Comparison of ENCODE assay signal across 8 mouse cellular contexts in genomic region chr10:18055696-18056390, GRCm38 (mm10). TPM values are rescaled to one million over a fixed set of nuclear protein-coding genes. Genes with fewer than 3 reads are reported as not detected.
DNase-seq lines count a peak whose midpoint lies in the region; ATAC-seq lines count a peak whose summit lies in the region.

TSS of gene Reps1 (plus strand) at chr10:18055861.

- ATAC-seq in kidney, embryonic 16.5 days (ENCODE audit: low FRiP score, low TSS enrichment), result peak; percentile 81
- peak; percentile 76 for ATAC-seq in embryonic facial prominence, embryonic 12.5 days (ENCODE audit: insufficient number of reproducible peaks, insufficient read depth, low FRiP score, low TSS enrichment)
- peak; percentile 78 for ATAC-seq in stomach, embryonic 14.5 days (ENCODE audit: insufficient number of reproducible peaks, insufficient read depth, low FRiP score, low read depth)

- DNase-seq in kidney, postnatal 36 days, result no peak
- DNase-seq in adrenal gland, adult 18-20 months (ENCODE audit: low spot score in 2 of 2), result peak; percentile 38 to 47
- DNase-seq in heart, embryonic 10.5 days (ENCODE audit: low spot score), result peak; percentile 83
- peak; percentile 51 to 66 for DNase-seq in layer of hippocampus, postnatal 10 days (ENCODE audit: low spot score in 2 of 2)

- 0% methylated on average over 64 of the region's 90 CpGs for WGBS in kidney, embryonic 16.5 days
- WGBS in embryonic facial prominence, embryonic 12.5 days, result under 1% methylated on average over 77 of the region's 90 CpGs
- WGBS in heart, embryonic 10.5 days, result under 1% methylated on average over 81 of the region's 90 CpGs
- WGBS in stomach, embryonic 14.5 days, result under 1% methylated on average over 66 of the region's 90 CpGs

- H3K9me3 ChIP-seq in kidney, embryonic 16.5 days (ENCODE audit: low read length), result no peaks in the 10 kb centered on the region
- H3K9me3 ChIP-seq in embryonic facial prominence, embryonic 12.5 days, result no peaks in the 10 kb centered on the region
- H3K9me3 ChIP-seq in heart, embryonic 10.5 days, result no peaks in the 10 kb centered on the region
- H3K9me3 ChIP-seq in megakaryocyte, embryonic 14.5 days, result no peaks in the 10 kb centered on the region
- H3K9me3 ChIP-seq in stomach, embryonic 14.5 days (ENCODE audit: control insufficient read depth, low read depth, low read length), result no peaks in the 10 kb centered on the region

- H3K27me3 ChIP-seq in kidney, embryonic 16.5 days (ENCODE audit: insufficient read depth, low read length), result no peaks in the 10 kb centered on the region
- H3K27me3 ChIP-seq in embryonic facial prominence, embryonic 12.5 days, result no peaks in the 10 kb centered on the region
- H3K27me3 ChIP-seq in heart, embryonic 10.5 days (ENCODE audit: insufficient read depth, poor library complexity, severe bottlenecking), result no peaks in the 10 kb centered on the region
- no peaks in the 10 kb centered on the region for H3K27me3 ChIP-seq in megakaryocyte, embryonic 14.5 days (replicated peaks)
- H3K27me3 ChIP-seq in stomach, embryonic 14.5 days (ENCODE audit: control insufficient read depth, insufficient read depth, low read length), result no peaks in the 10 kb centered on the region

- no peaks in the 10 kb centered on the region for H3K36me3 ChIP-seq in kidney, embryonic 16.5 days (ENCODE audit: insufficient read depth, low read length)
- H3K36me3 ChIP-seq in embryonic facial prominence, embryonic 12.5 days, result no peaks in the 10 kb centered on the region
- H3K36me3 ChIP-seq in heart, embryonic 10.5 days, result no peaks in the 10 kb centered on the region
- no peaks in the 10 kb centered on the region for H3K36me3 ChIP-seq in megakaryocyte, embryonic 14.5 days (replicated peaks; ENCODE audit: low read length)
- no peaks in the 10 kb centered on the region for H3K36me3 ChIP-seq in stomach, embryonic 14.5 days (ENCODE audit: control insufficient read depth, insufficient read depth, low read length)

- peaks cover 26% of the 10 kb centered on the region for H3K4me1 ChIP-seq in kidney, embryonic 16.5 days (ENCODE audit: insufficient read depth, low read length)
- H3K4me1 ChIP-seq in embryonic facial prominence, embryonic 12.5 days, result peaks cover 17% of the 10 kb centered on the region
- H3K4me1 ChIP-seq in heart, embryonic 10.5 days, result peaks cover 36% of the 10 kb centered on the region
- H3K4me1 ChIP-seq in megakaryocyte, embryonic 14.5 days, result peaks cover 52% of the 10 kb centered on the region
- peaks cover 15% of the 10 kb centered on the region; the same call in 1 of the 2 replicates for H3K4me1 ChIP-seq in stomach, embryonic 14.5 days (ENCODE audit: control insufficient read depth, insufficient read depth, low read length)

- peak within 1 kb of the TSS; percentile 75 for H3K4me2 ChIP-seq in kidney, embryonic 16.5 days (replicated peaks; ENCODE audit: low read depth, low read length)
- H3K4me2 ChIP-seq in embryonic facial prominence, embryonic 12.5 days (replicated peaks), result peak within 1 kb of the TSS; percentile 73
- peak within 1 kb of the TSS; percentile 56 for H3K4me2 ChIP-seq in stomach, embryonic 14.5 days (replicated peaks; ENCODE audit: low read depth, low read length)

- H3K27ac ChIP-seq in kidney, embryonic 16.5 days (ENCODE audit: low read length), result peak within 1 kb of the TSS; percentile 88
- H3K27ac ChIP-seq in embryonic facial prominence, embryonic 12.5 days, result peak within 1 kb of the TSS; percentile 94
- peak within 1 kb of the TSS; percentile 97 for H3K27ac ChIP-seq in heart, embryonic 10.5 days
- H3K27ac ChIP-seq in stomach, embryonic 14.5 days (ENCODE audit: low read length), result peak within 1 kb of the TSS; percentile 89

- H3K4me3 ChIP-seq in kidney, embryonic 16.5 days (ENCODE audit: low read length), result peak within 1 kb of the TSS; percentile 99
- H3K4me3 ChIP-seq in embryonic facial prominence, embryonic 12.5 days, result peak within 1 kb of the TSS; percentile 89
- H3K4me3 ChIP-seq in heart, embryonic 10.5 days, result peak within 1 kb of the TSS; percentile 99
- H3K4me3 ChIP-seq in megakaryocyte, embryonic 14.5 days (replicated peaks), result peak within 1 kb of the TSS; percentile 99
- peak within 1 kb of the TSS; percentile 98 for H3K4me3 ChIP-seq in stomach, embryonic 14.5 days (ENCODE audit: low read depth, low read length)

- peak within 1 kb of the TSS; percentile 97 for H3K9ac ChIP-seq in kidney, embryonic 16.5 days (replicated peaks; ENCODE audit: low read length)
- peak within 1 kb of the TSS; percentile 96 for H3K9ac ChIP-seq in embryonic facial prominence, embryonic 12.5 days
- peak within 1 kb of the TSS; percentile 92 for H3K9ac ChIP-seq in stomach, embryonic 14.5 days (replicated peaks; ENCODE audit: low read depth, low read length)

RNA-seq across cellular contexts. Expression of gene Reps1, which starts in this region (rescaled TPM):
- polyA plus RNA-seq in kidney, embryonic 16.5 days (2015; fragmentation: Nextera tagmentation; extraction: Ambion mirVana), result 10.0 and 12.8 TPM in 2 replicates
- total RNA-seq in adrenal gland, adult 18-20 months (2021), result 10 to 100 TPM; 26.8 to 30.3 TPM
- polyA plus RNA-seq in embryonic facial prominence, embryonic 12.5 days (2016; fragmentation: Nextera tagmentation; extraction: Ambion mirVana), result 23.8 and 32.7 TPM in 2 replicates
- 10.2 and 10.6 TPM in 2 replicates for polyA plus RNA-seq in heart, embryonic 10.5 days (2016; fragmentation: Nextera tagmentation; extraction: Ambion mirVana)
- 10 to 100 TPM; 67.2 to 69.7 TPM for total RNA-seq in layer of hippocampus, postnatal 10 days (2021)
- polyA plus RNA-seq in megakaryocyte, embryonic 14.5 days (2012; ENCODE audit: insufficient read depth, low replicate concordance), result 11.3 and 16.0 TPM in 2 replicates
- polyA plus RNA-seq in stomach, embryonic 14.5 days (2014; fragmentation: Nextera tagmentation; extraction: Ambion mirVana), result 20.7 and 26.7 TPM in 2 replicates

Comparison
In these comparisons a context has a peak if more than half of its experiments do, and no peak if none do; other contexts are left out.
1. DNase-seq: peak in adrenal gland, adult 18-20 months (2 of 2), heart, embryonic 10.5 days (single experiment) and layer of hippocampus, postnatal 10 days (2 of 2); none in kidney, postnatal 36 days (0 of 2).
2. Peak in every context shown above with its lines, with median percentiles within 50 percentile points of each other: ATAC-seq, H3K27ac ChIP-seq, H3K4me2 ChIP-seq, H3K4me3 ChIP-seq and H3K9ac ChIP-seq.